Mouse (Mus musculus) gonadal fat pad, adult 2 months (tissue): ENCODE measurements at regions not wholly inside any gene's neighbourhood (a gene's known extent, or its start where the extent isn't known, plus 50 kb on each side); places are given as distances from the start of the nearest gene placed in this dataset.
"Not testable (repeated sequence)": the region's sequence is repeated elsewhere in the genome, so short reads cannot be mapped to it uniquely, and the experiment has no call there.

Experiments used
- DNase-seq: peaks from one replicate; pipeline ENCODE4 v3.0.0-alpha.2; 2012; ENCODE audit warnings: low read depth

- no peak for DNase-seq
These were observed 605.8 kb upstream of the Slc35b3 start for GRCm38 (mm10) chr13:39566491-39566890.

GRCm38 (mm10) chr13:39537724-39538440 lies 577.2 kb upstream of the Slc35b3 start:
- DNase-seq = no peak

GRCm38 (mm10) chr13:39526469-39526868 lies 565.8 kb upstream of the Slc35b3 start:
- no peak for DNase-seq

- no peak for DNase-seq
These were observed 563.2 kb upstream of the Slc35b3 start for GRCm38 (mm10) chr13:39523856-39524301.

- no peak for DNase-seq
These were observed 562.7 kb upstream of the Slc35b3 start for GRCm38 (mm10) chr13:39523246-39523850.

GRCm38 (mm10) chr13:39520846-39521245 lies 560.2 kb upstream of the Slc35b3 start:
- no peak for DNase-seq

- DNase-seq = no peak
These were observed 555.4 kb upstream of the Slc35b3 start for GRCm38 (mm10) chr13:39516106-39516505.

- DNase-seq = peak; percentile 83
These were observed 529.1 kb upstream of the Slc35b3 start for GRCm38 (mm10) chr13:39489806-39490205.

- DNase-seq = no peak
These were observed 511.9 kb upstream of the Slc35b3 start for GRCm38 (mm10) chr13:39472621-39473020.

GRCm38 (mm10) chr13:39441799-39442198 lies 481.1 kb upstream of the Slc35b3 start:
- no peak for DNase-seq

- DNase-seq = no peak
These were observed 480.2 kb upstream of the Slc35b3 start for GRCm38 (mm10) chr13:39440907-39441306.

- no peak for DNase-seq
These were observed 479.7 kb upstream of the Slc35b3 start for GRCm38 (mm10) chr13:39440336-39440735.

- no peak for DNase-seq
These were observed 467.3 kb upstream of the Slc35b3 start for GRCm38 (mm10) chr13:39427996-39428395.

GRCm38 (mm10) chr13:39425944-39426343 lies 465.3 kb upstream of the Slc35b3 start:
- DNase-seq = no peak

GRCm38 (mm10) chr13:39418127-39418526 lies 457.5 kb upstream of the Slc35b3 start:
- no peak for DNase-seq

- DNase-seq = no peak
These were observed 451.0 kb upstream of the Slc35b3 start for GRCm38 (mm10) chr13:39411471-39412251.

- peak; percentile 17 for DNase-seq
These were observed 431.9 kb upstream of the Slc35b3 start for GRCm38 (mm10) chr13:39392589-39392988.

- DNase-seq = not testable (repeated sequence)
These were observed 431.5 kb upstream of the Slc35b3 start for GRCm38 (mm10) chr13:39392151-39392550.

- no peak for DNase-seq
These were observed 416.0 kb upstream of the Slc35b3 start for GRCm38 (mm10) chr13:39376677-39377076.

- no peak for DNase-seq
These were observed 415.6 kb upstream of the Slc35b3 start for GRCm38 (mm10) chr13:39376269-39376668.

GRCm38 (mm10) chr13:39372565-39372964 lies 411.9 kb upstream of the Slc35b3 start:
- DNase-seq = no peak

- no peak for DNase-seq
These were observed 403.0 kb upstream of the Slc35b3 start for GRCm38 (mm10) chr13:39363637-39364036.

- no peak for DNase-seq
These were observed 401.9 kb upstream of the Slc35b3 start for GRCm38 (mm10) chr13:39362536-39362935.
